Mouse (Mus musculus): Measurements from ENCODE around the gene Elmod3. TPM values are rescaled to one million over a fixed set of nuclear protein-coding genes. Genes with fewer than 3 reads are reported as not detected.
A peak's percentile ranks its signal among the peaks of the same experiment; 100 is the strongest.

The Elmod3 gene
- polyA plus RNA-seq, 1 experiment = 6.3 TPM

DNA sequence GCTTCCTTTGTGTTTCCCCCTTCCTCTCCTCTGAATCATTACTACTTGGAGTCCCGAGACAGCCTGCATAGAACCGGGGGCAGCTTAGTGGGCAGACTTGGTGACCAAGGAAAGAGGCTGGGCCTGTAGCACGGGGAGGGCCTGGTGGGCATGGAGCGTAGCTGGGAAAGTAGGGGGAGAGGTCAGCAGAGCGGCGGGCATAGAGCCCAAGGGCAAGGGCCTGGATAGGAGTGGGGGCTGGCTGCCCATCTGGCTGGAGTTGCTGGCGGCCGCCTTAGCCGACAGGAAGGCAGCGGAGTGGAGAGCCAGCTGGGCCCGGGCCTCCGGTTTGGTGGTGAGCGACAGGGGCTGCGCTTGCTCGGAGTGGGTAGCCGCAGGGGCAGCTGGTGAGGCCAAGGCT lies 29.1 kb upstream of the Elmod3 start:
- Histone ChIP-seq H3K27ac (ENCODE audit: insufficient read depth, low read length) (no peak overlapping the region), H3K9ac (ENCODE audit: low read depth, poor library complexity, severe bottlenecking) (no peak overlapping the region), H3K4me3 (ENCODE audit: low read depth, low read length) (no peak overlapping the region), H3K27me3 (ENCODE audit: control insufficient read depth, insufficient read depth, low read length, poor library complexity, severe bottlenecking) (no peaks in the 10 kb centered on the region), H3K9me3 (replicated peaks; ENCODE audit: control insufficient read depth, insufficient read depth, low read length, poor library complexity, severe bottlenecking) (no peaks in the 10 kb centered on the region), H3K4me1 (ENCODE audit: control insufficient read depth, insufficient read depth, low read length) (no peaks in the 10 kb centered on the region), H3K36me3 (ENCODE audit: control insufficient read depth, insufficient read depth, low read length, poor library complexity, severe bottlenecking) (peaks cover 4% of the 10 kb centered on the region; the same call in 1 of the 2 replicates)
- no peak for TF ChIP-seq EP300 (IDR thresholded peaks at IDR 0.05; ENCODE audit: insufficient read depth, low read depth, low read length)
- TF ChIP-seq POLR2A (IDR thresholded peaks at IDR 0.05; ENCODE audit: insufficient read depth, low read length) = no peak
- TF ChIP-seq CTCF (IDR thresholded peaks at IDR 0.05; ENCODE audit: low read depth, low read length) = no peak

DNA sequence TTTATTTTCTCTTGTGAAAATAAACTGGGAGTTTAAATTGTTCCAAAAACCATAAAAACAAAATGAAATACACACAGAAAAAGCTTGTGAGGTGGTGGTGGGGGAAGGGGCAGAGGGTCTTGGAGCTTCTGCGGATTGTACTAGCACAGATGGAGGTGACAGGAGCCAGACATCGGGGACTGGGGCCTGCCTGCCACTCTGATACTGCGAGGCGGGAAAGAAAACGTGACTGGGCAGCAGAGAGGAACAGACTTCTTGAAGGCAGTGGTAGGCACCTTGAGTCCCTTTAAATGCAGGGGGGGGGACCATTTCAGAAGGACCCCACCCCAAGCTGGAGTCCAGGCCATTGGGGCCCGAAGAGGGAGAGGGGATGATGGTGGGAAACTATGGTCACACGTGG lies 28.2 kb upstream of the Elmod3 start:
- H3K4me3 ChIP-seq (ENCODE audit: low read depth, low read length) = no peak overlapping the region
- H3K27ac ChIP-seq (ENCODE audit: insufficient read depth, low read length) = no peak overlapping the region
- no peak for TF ChIP-seq POLR2A (IDR thresholded peaks at IDR 0.05; ENCODE audit: insufficient read depth, low read length)
- no peak for TF ChIP-seq EP300 (IDR thresholded peaks at IDR 0.05; ENCODE audit: insufficient read depth, low read depth, low read length)
- TF ChIP-seq CTCF (IDR thresholded peaks at IDR 0.05; ENCODE audit: low read depth, low read length) = no peak
- no peaks in the 10 kb centered on the region for H3K9me3 ChIP-seq (replicated peaks; ENCODE audit: control insufficient read depth, insufficient read depth, low read length, poor library complexity, severe bottlenecking)
- H3K9ac ChIP-seq (ENCODE audit: low read depth, poor library complexity, severe bottlenecking) = no peak overlapping the region
- H3K27me3 ChIP-seq (ENCODE audit: control insufficient read depth, insufficient read depth, low read length, poor library complexity, severe bottlenecking) = no peaks in the 10 kb centered on the region
- no peaks in the 10 kb centered on the region for H3K4me1 ChIP-seq (ENCODE audit: control insufficient read depth, insufficient read depth, low read length)
- H3K36me3 ChIP-seq (ENCODE audit: control insufficient read depth, insufficient read depth, low read length, poor library complexity, severe bottlenecking) = peaks cover 4% of the 10 kb centered on the region; the same call in 1 of the 2 replicates

DNA sequence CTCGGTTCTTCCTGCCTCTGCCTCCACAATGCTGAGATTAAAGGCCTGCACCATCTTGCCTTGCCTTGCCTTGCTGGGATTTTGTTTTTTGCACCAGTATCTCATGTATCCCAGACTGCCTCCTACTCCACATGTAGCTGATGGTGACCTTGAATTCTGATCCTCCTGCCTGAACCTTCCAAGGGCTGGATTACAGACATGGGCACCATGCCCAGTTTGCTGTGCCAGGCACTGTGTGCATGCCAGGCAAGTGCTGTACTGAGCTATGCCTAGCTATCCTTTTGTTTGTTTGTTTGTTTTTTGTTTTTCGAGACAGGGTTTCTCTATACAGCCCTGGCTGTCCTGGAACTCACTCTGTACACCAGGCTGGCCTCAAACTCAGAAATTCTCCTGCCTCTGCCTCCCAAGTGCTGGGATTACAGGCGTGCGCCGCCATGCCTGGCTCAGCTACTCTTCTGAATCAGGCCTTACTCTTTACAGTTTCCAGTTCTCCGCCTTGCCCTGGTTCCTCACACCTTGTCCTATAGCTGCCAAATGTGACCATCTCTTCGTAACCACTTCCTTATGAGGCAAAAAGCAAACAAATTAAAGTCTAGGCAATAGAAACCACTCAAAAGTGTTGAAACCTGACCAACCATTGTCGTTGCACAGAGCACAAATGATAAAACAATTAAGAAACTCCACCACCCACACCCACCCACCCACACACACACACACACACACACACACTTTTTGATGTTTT lies 25.6 kb upstream of the Elmod3 start:
- TF ChIP-seq CTCF (IDR thresholded peaks at IDR 0.05; ENCODE audit: low read depth, low read length) (no peak), POLR2A (IDR thresholded peaks at IDR 0.05; ENCODE audit: insufficient read depth, low read length) (no peak)
- Histone ChIP-seq H3K27ac (ENCODE audit: insufficient read depth, low read length) (no peak overlapping the region), H3K27me3 (ENCODE audit: control insufficient read depth, insufficient read depth, low read length, poor library complexity, severe bottlenecking) (no peaks in the 10 kb centered on the region), H3K4me3 (ENCODE audit: low read depth, low read length) (no peak overlapping the region), H3K36me3 (ENCODE audit: control insufficient read depth, insufficient read depth, low read length, poor library complexity, severe bottlenecking) (no peaks in the 10 kb centered on the region), H3K9me3 (replicated peaks; ENCODE audit: control insufficient read depth, insufficient read depth, low read length, poor library complexity, severe bottlenecking) (no peaks in the 10 kb centered on the region), H3K4me1 (ENCODE audit: control insufficient read depth, insufficient read depth, low read length) (no peaks in the 10 kb centered on the region), H3K9ac (ENCODE audit: low read depth, poor library complexity, severe bottlenecking) (no peak overlapping the region)

DNA sequence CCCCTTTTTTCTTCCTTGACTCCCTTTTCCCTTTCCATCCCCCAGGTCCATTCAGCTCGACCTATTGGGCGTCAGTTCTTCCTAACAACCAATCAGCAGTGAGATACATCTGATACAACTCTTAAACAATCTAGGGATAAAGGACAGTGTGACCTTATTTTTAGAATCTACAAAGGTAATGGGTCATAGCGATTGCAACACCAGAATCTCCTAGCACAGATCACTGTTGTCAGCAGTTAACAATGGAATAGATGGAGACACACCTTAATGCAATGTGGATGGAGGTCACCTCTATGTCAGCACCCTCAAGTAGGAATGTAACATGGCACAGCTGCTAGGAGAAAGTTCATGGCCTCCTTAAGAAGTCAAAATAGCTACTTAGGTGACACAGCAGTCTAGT lies 24.7 kb upstream of the Elmod3 start:
- H3K9me3 ChIP-seq (replicated peaks; ENCODE audit: control insufficient read depth, insufficient read depth, low read length, poor library complexity, severe bottlenecking) = no peaks in the 10 kb centered on the region
- H3K27ac ChIP-seq (ENCODE audit: insufficient read depth, low read length) = no peak overlapping the region
- no peaks in the 10 kb centered on the region for H3K36me3 ChIP-seq (ENCODE audit: control insufficient read depth, insufficient read depth, low read length, poor library complexity, severe bottlenecking)
- no peak for TF ChIP-seq EP300 (IDR thresholded peaks at IDR 0.05; ENCODE audit: insufficient read depth, low read depth, low read length)
- no peak for TF ChIP-seq POLR2A (IDR thresholded peaks at IDR 0.05; ENCODE audit: insufficient read depth, low read length)
- TF ChIP-seq CTCF (IDR thresholded peaks at IDR 0.05; ENCODE audit: low read depth, low read length) = no peak
- no peak overlapping the region for H3K9ac ChIP-seq (ENCODE audit: low read depth, poor library complexity, severe bottlenecking)
- H3K4me3 ChIP-seq (ENCODE audit: low read depth, low read length) = no peak overlapping the region
- no peaks in the 10 kb centered on the region for H3K4me1 ChIP-seq (ENCODE audit: control insufficient read depth, insufficient read depth, low read length)
- H3K27me3 ChIP-seq (ENCODE audit: control insufficient read depth, insufficient read depth, low read length, poor library complexity, severe bottlenecking) = no peaks in the 10 kb centered on the region

DNA sequence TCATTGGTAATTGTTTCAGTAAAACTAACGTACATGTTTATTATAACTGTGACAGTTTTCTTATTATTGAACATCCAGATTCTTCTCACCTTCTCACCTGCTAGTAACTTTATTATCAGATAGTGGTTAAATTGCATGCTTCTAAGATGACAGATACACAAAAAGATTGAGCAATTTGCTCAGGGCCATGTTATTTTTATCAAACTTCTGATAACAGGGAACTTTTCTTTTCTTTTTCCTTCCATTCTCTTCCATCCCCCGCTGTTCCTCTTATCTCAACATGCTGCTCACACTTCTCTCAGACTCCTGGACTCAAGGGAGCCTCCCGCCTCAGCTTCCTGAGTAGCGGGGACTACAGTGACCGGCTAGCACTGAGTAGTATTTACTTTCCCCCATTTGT lies 22.7 kb upstream of the Elmod3 start:
- TF ChIP-seq CTCF (IDR thresholded peaks at IDR 0.05; ENCODE audit: low read depth, low read length) = no peak
- TF ChIP-seq POLR2A (IDR thresholded peaks at IDR 0.05; ENCODE audit: insufficient read depth, low read length) = no peak
- Histone ChIP-seq H3K27me3 (ENCODE audit: control insufficient read depth, insufficient read depth, low read length, poor library complexity, severe bottlenecking) (no peaks in the 10 kb centered on the region), H3K4me1 (ENCODE audit: control insufficient read depth, insufficient read depth, low read length) (no peaks in the 10 kb centered on the region), H3K36me3 (ENCODE audit: control insufficient read depth, insufficient read depth, low read length, poor library complexity, severe bottlenecking) (no peaks in the 10 kb centered on the region), H3K9ac (ENCODE audit: low read depth, poor library complexity, severe bottlenecking) (no peak overlapping the region), H3K9me3 (replicated peaks; ENCODE audit: control insufficient read depth, insufficient read depth, low read length, poor library complexity, severe bottlenecking) (no peaks in the 10 kb centered on the region), H3K4me3 (ENCODE audit: low read depth, low read length) (no peak overlapping the region), H3K27ac (ENCODE audit: insufficient read depth, low read length) (no peak overlapping the region)

DNA sequence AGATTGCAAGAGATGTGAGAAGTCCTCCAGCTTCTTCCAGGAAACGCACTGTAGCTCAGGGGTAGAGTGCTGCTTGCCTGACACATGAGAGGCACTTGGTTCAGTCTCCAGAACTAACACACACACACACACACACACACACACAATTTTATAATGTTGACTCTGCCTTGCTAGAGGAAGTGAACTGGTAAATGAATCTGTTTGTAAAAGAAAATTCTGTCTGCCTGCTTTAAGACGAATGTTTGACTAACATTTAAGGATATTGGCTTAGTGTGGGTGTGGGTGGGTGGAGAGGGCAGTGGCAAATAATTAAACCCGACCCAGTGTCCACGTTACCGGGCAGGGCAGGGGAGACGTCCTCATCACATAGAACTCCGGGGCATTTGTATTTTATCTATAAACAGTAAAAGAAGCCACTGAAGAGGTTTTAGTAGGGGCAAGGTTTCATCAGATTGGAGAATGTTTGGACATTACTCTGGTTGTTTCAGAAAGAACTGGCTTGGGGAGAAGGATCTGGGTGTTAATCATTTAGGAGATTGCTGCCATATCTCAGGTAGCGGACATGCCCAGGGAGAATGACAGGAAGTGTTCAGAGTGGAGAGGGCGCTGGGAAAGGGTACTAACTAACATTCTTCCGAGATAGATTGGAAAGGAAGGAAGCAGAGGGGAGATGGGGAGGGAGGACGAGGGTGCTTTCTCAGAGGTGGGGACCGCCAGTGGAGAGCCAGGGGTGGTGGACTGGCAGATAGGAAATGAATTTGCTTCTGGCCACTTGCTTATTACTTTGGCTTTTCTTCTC lies 21.7 kb upstream of the Elmod3 start:
- Histone ChIP-seq H3K36me3 (ENCODE audit: control insufficient read depth, insufficient read depth, low read length, poor library complexity, severe bottlenecking) (peaks cover 6% of the 10 kb centered on the region; the same call in 1 of the 2 replicates), H3K4me1 (ENCODE audit: control insufficient read depth, insufficient read depth, low read length) (peaks cover 1% of the 10 kb centered on the region), H3K4me3 (ENCODE audit: low read depth, low read length) (no peak overlapping the region), H3K9me3 (replicated peaks; ENCODE audit: control insufficient read depth, insufficient read depth, low read length, poor library complexity, severe bottlenecking) (no peaks in the 10 kb centered on the region), H3K27ac (ENCODE audit: insufficient read depth, low read length) (0 out of 2 replicates have a peak overlapping the region, but pooled peaks have one; percentile 7), H3K27me3 (ENCODE audit: control insufficient read depth, insufficient read depth, low read length, poor library complexity, severe bottlenecking) (no peaks in the 10 kb centered on the region), H3K9ac (ENCODE audit: low read depth, poor library complexity, severe bottlenecking) (peak overlapping the region; percentile 18; the same call in 1 of the 2 replicates)
- TF ChIP-seq CTCF (IDR thresholded peaks at IDR 0.05; ENCODE audit: low read depth, low read length) (no peak), EP300 (IDR thresholded peaks at IDR 0.05; ENCODE audit: insufficient read depth, low read depth, low read length) (no peak), POLR2A (IDR thresholded peaks at IDR 0.05; ENCODE audit: insufficient read depth, low read length) (no peak)

Data from ES-Bruce4 (cell line).